Mouse (Mus musculus) myocyte (in vitro differentiated cells): ENCODE data around the gene Rfc1. TPM values are rescaled to one million over a fixed set of nuclear protein-coding genes. Genes with fewer than 3 reads are reported as not detected.

ENCODE experiments used
- H3K27me3 ChIP-seq: one replicate; pipeline ENCODE4 v1.6.1; 2011; ENCODE audit not compliant: control insufficient read depth, insufficient read depth, insufficient read length
- H3K36me3 ChIP-seq: one replicate; pipeline ENCODE4 v1.6.1; 2011; ENCODE audit not compliant: control insufficient read depth, insufficient read depth
- H3K4me2 ChIP-seq: one replicate; pipeline ENCODE4 v1.6.1; 2011; ENCODE audit warnings: low read depth, control low read depth
- H3K4me3 ChIP-seq: one replicate; pipeline ENCODE4 v1.5.1; 2011; ENCODE audit warnings: mild to moderate bottlenecking, control low read depth, moderate library complexity
- H3K79me2 ChIP-seq: one replicate; pipeline ENCODE4 v1.6.1; 2011; ENCODE audit not compliant: control insufficient read depth, insufficient read depth
- H3ac ChIP-seq: one replicate; pipeline ENCODE4 v1.6.1; 2011; ENCODE audit not compliant: control insufficient read depth, insufficient read length
- CEBPB ChIP-seq: IDR thresholded peaks from 2 replicates; pipeline ENCODE4 v1.6.1; 2011; ENCODE audit warnings: mild to moderate bottlenecking, moderate library complexity; ENCODE audit not compliant: poor library complexity, insufficient read depth, severe bottlenecking
- E2F4 ChIP-seq: IDR thresholded peaks from one replicate; pipeline ENCODE4 v1.6.1; 2011; ENCODE audit warnings: mild to moderate bottlenecking, control low read depth, moderate library complexity; ENCODE audit not compliant: insufficient read depth
- MAX ChIP-seq: IDR thresholded peaks from one replicate; pipeline ENCODE4 v1.6.1; 2011; ENCODE audit warnings: low read depth, mild to moderate bottlenecking, control low read depth
- MYOD1 ChIP-seq, 3 experiments: IDR thresholded peaks; one replicate each; pipeline ENCODE4 v1.6.1; 2011; ENCODE audit warnings: control low read depth in 2 of 3, low read depth in 2 of 3, mild to moderate bottlenecking in 2 of 3, moderate library complexity in 1 of 3; ENCODE audit not compliant: insufficient read length in 2 of 3, control insufficient read depth in 1 of 3
- MYOG ChIP-seq, 3 experiments: IDR thresholded peaks; one replicate each; pipeline ENCODE4 v1.6.1; 2011; ENCODE audit warnings: control low read depth in 2 of 3, low read depth in 2 of 3, mild to moderate bottlenecking in 2 of 3; ENCODE audit not compliant: insufficient read length in 2 of 3, control insufficient read depth in 1 of 3, insufficient read depth in 1 of 3
- POLR2A ChIP-seq: IDR thresholded peaks from one replicate; pipeline ENCODE4 v1.6.1; 2011; ENCODE audit warnings: low read depth, mild to moderate bottlenecking, control low read depth, moderate library complexity; ENCODE audit not compliant: insufficient read length
- POLR2AphosphoS2 ChIP-seq: IDR thresholded peaks from one replicate; pipeline ENCODE4 v1.6.1; 2011; ENCODE audit warnings: low read depth, control low read depth; ENCODE audit not compliant: insufficient read length
- REST ChIP-seq: IDR thresholded peaks from one replicate; pipeline ENCODE4 v1.6.1; 2011; ENCODE audit warnings: mild to moderate bottlenecking, control low read depth, moderate library complexity; ENCODE audit not compliant: insufficient read depth, insufficient read length
- SRF ChIP-seq: IDR thresholded peaks from one replicate; pipeline ENCODE4 v1.6.1; 2011; ENCODE audit warnings: low read depth; ENCODE audit not compliant: control insufficient read depth, insufficient read length
- TCF12 ChIP-seq: IDR thresholded peaks from one replicate; pipeline ENCODE4 v1.6.1; 2011; ENCODE audit warnings: mild to moderate bottlenecking, control low read depth; ENCODE audit not compliant: poor library complexity, insufficient read depth, severe bottlenecking
- TCF3 ChIP-seq: IDR thresholded peaks from one replicate; pipeline ENCODE4 v1.6.1; 2011; ENCODE audit warnings: low read depth, control low read depth; ENCODE audit not compliant: insufficient read length
- USF1 ChIP-seq: IDR thresholded peaks from one replicate; pipeline ENCODE4 v1.6.1; 2011; ENCODE audit warnings: low read depth, mild to moderate bottlenecking, control low read depth, moderate library complexity
- polyA plus RNA-seq: library from polyadenylated mRNA; unstranded; fragments of >200 nt; fragmentation: generic; extraction: Trizol; gene quantifications from one replicate; pipeline ENCODE4 v1.2.1, GENCODE M21; 2012; ENCODE audit warnings: missing spikeins

The Rfc1 gene
- polyA plus RNA-seq, 1 experiment = 8.7 TPM

DNA sequence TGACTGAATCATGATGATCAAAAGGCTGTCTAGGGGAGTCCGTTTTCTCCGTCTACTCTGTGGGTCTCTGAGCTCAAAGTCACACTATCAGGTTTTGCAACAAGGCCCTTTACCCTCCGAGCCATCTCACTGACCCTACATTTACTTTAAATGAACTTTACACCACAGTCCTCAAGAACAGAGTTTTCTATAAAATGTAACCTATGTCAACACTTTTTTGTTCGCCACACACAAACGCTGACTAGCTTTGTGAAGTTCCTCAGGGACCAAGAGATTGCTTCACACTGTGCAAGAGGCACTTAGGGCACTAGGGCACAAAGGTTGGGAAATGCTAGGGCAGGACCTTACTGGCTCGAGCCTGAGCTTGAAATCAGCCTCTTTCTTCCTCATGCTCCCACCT lies 21.4 kb upstream of the Rfc1 start:
- TF ChIP-seq E2F4 = no peak
- TF ChIP-seq TCF3 = no peak
- TF ChIP-seq TCF12 = no peak
- TF ChIP-seq POLR2A = no peak
- no peak for TF ChIP-seq REST
- TF ChIP-seq SRF = no peak
- no peak for TF ChIP-seq MAX
- TF ChIP-seq CEBPB = no peak
- no peak for TF ChIP-seq MYOD1 (IDR thresholded peaks at IDR 0.05; ENCODE audit: control insufficient read depth in 1 of 3, insufficient read length in 2 of 3, low read depth in 2 of 3)
- no peak for TF ChIP-seq USF1
- no peak for TF ChIP-seq MYOG (IDR thresholded peaks at IDR 0.05; ENCODE audit: control insufficient read depth in 1 of 3, insufficient read depth in 1 of 3, insufficient read length in 2 of 3, low read depth in 2 of 3)
- Histone ChIP-seq H3K27me3 (peaks cover 18% of the 10 kb centered on the region), H3K79me2 (no peaks in the 10 kb centered on the region), H3K36me3 (no peaks in the 10 kb centered on the region), H3K4me2 (no peak overlapping the region), H3K4me3 (no peak overlapping the region), H3ac (no peak overlapping the region)

DNA sequence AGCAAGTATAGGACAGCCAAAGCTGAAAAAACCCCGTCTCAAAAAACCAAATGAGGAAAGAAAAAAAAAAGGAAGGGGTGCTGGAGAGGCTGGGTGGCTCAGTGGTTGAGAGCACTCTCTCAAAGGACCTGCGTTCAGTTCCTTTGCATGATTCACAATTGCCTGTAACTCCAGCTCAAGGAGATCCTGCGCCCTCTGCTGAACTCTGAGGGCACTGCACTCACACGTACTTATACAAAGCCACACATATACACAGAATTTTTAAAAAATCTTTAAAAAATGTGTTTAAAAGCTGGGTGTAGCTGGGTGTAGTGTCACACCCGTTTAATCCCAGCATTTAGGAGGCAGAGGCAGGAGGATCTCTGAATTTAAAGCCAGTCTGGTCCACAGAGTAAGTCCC lies 19.5 kb upstream of the Rfc1 start:
- Histone ChIP-seq H3K4me2 (no peak overlapping the region), H3K79me2 (no peaks in the 10 kb centered on the region), H3K36me3 (no peaks in the 10 kb centered on the region), H3K4me3 (no peak overlapping the region), H3K27me3 (peaks cover 19% of the 10 kb centered on the region), H3ac (no peak overlapping the region)
- TF ChIP-seq MAX = no peak
- TF ChIP-seq POLR2A = no peak
- TF ChIP-seq E2F4 = no peak
- TF ChIP-seq USF1 = no peak
- TF ChIP-seq CEBPB = no peak
- no peak for TF ChIP-seq TCF12
- TF ChIP-seq POLR2AphosphoS2 = no peak
- TF ChIP-seq REST = no peak
- no peak for TF ChIP-seq MYOG (IDR thresholded peaks at IDR 0.05; ENCODE audit: control insufficient read depth in 1 of 3, insufficient read depth in 1 of 3, insufficient read length in 2 of 3, low read depth in 2 of 3)
- no peak for TF ChIP-seq MYOD1 (IDR thresholded peaks at IDR 0.05; ENCODE audit: control insufficient read depth in 1 of 3, insufficient read length in 2 of 3, low read depth in 2 of 3)
- TF ChIP-seq TCF3 = no peak
- TF ChIP-seq SRF = no peak

DNA sequence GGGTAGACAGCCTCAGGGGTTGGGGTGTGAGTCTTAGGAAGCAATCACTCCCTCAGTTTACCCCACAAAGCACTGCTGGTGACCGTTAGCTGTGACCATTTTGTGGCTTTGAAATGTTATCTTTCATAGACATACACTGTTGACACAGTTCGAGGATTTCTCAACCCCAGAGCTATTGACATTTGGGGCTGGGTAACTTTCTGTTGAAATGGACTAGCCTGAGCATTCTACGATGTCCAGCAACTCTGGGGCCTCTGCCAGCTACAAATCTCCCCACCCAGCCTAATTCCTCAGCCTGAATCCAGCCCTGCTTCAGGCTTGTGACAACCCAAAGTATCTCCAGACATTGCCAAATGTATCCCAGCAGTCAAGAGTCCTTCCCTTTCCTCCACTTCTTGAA lies 18.6 kb upstream of the Rfc1 start:
- H3K27me3 ChIP-seq = peaks cover 21% of the 10 kb centered on the region
- H3ac ChIP-seq = no peak overlapping the region
- no peaks in the 10 kb centered on the region for H3K79me2 ChIP-seq
- H3K36me3 ChIP-seq = no peaks in the 10 kb centered on the region
- H3K4me3 ChIP-seq = no peak overlapping the region
- no peak overlapping the region for H3K4me2 ChIP-seq
- TF ChIP-seq SRF (no peak), POLR2AphosphoS2 (no peak), MAX (no peak), TCF3 (no peak), TCF12 (no peak), E2F4 (no peak), CEBPB (no peak), MYOD1 (IDR thresholded peaks at IDR 0.05; ENCODE audit: control insufficient read depth in 1 of 3, insufficient read length in 2 of 3, low read depth in 2 of 3) (no peak), USF1 (no peak), REST (no peak), POLR2A (no peak), MYOG (IDR thresholded peaks at IDR 0.05; ENCODE audit: control insufficient read depth in 1 of 3, insufficient read depth in 1 of 3, insufficient read length in 2 of 3, low read depth in 2 of 3) (no peak)

DNA sequence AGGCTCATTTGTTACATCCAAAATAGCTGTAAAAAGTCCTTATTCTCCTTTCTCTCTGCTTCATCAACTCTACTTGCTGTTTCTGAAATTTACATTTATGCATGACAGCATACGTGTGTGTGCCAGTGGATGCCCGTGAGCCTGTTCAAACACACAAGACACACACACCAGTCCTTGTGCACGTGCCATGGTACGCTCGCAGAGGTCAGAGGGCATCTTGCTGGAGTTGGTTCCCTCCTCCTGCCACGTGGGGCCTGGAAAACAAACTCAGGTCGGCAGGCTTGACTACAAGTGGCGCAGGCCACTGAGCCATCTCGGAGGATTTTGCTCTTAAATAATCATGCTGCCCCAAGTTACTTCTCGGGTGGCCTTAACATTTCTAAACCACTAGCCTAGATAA lies 15.0 kb upstream of the Rfc1 start:
- no peaks in the 10 kb centered on the region for H3K79me2 ChIP-seq
- TF ChIP-seq MYOD1 (IDR thresholded peaks at IDR 0.05; ENCODE audit: control insufficient read depth in 1 of 3, insufficient read length in 2 of 3, low read depth in 2 of 3) = no peak
- TF ChIP-seq MYOG (IDR thresholded peaks at IDR 0.05; ENCODE audit: control insufficient read depth in 1 of 3, insufficient read depth in 1 of 3, insufficient read length in 2 of 3, low read depth in 2 of 3) = no peak
- no peak for TF ChIP-seq USF1
- TF ChIP-seq MAX = no peak
- TF ChIP-seq E2F4 = no peak
- TF ChIP-seq REST = no peak
- TF ChIP-seq SRF = no peak
- no peak for TF ChIP-seq TCF12
- no peak for TF ChIP-seq POLR2A
- TF ChIP-seq CEBPB = no peak
- TF ChIP-seq POLR2AphosphoS2 = no peak
- TF ChIP-seq TCF3 = no peak
- peaks cover 28% of the 10 kb centered on the region for H3K27me3 ChIP-seq
- H3K4me3 ChIP-seq = no peak overlapping the region
- no peak overlapping the region for H3ac ChIP-seq
- no peaks in the 10 kb centered on the region for H3K36me3 ChIP-seq
- no peak overlapping the region for H3K4me2 ChIP-seq

DNA sequence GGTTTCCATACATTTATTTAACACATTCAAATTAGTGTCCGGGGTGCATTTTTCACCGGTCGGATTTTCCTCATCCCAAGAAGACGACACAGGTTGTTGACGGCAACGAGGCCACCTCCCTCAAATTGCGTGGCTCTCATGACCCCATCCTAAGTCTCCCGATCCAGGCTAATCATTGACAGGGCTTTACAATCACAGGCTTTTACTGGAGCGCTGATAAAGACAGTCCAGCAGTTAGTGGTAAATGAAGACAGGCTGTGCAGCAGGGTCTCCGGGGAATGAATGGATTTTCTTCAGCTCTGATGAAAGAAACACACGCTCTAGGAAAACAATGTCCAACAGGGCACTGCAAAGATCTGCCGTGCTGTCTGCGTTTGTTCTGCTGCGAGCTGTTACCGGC lies 12.7 kb upstream of the Rfc1 start, which contains the start of gene Klb:
Gene Klb (plus strand): TSS at position 147 of the 400 bp plus-strand sequence.
- Histone ChIP-seq H3K4me2 (no peak within 1 kb of the TSS), H3K79me2 (no peaks in the 10 kb centered on the region), H3K4me3 (no peak within 1 kb of the TSS), H3K36me3 (no peaks in the 10 kb centered on the region), H3K27me3 (peaks cover 28% of the 10 kb centered on the region), H3ac (no peak within 1 kb of the TSS)
- no peak for TF ChIP-seq REST
- TF ChIP-seq MYOD1 (IDR thresholded peaks at IDR 0.05; ENCODE audit: control insufficient read depth in 1 of 3, insufficient read length in 2 of 3, low read depth in 2 of 3) = no peak
- TF ChIP-seq POLR2AphosphoS2 = no peak
- TF ChIP-seq E2F4 = no peak
- TF ChIP-seq TCF3 = no peak
- no peak for TF ChIP-seq MAX
